Mouse (Mus musculus): ENCODE results near the gene Cdh5. TPM values are rescaled to one million over a fixed set of nuclear protein-coding genes. Genes with fewer than 3 reads are reported as not detected.
A peak's percentile ranks its signal among the peaks of the same experiment; 100 is the strongest.

Cdh5 gene
- total RNA-seq, 2 experiments from 2014 or later: 320 to 327 TPM

DNA sequence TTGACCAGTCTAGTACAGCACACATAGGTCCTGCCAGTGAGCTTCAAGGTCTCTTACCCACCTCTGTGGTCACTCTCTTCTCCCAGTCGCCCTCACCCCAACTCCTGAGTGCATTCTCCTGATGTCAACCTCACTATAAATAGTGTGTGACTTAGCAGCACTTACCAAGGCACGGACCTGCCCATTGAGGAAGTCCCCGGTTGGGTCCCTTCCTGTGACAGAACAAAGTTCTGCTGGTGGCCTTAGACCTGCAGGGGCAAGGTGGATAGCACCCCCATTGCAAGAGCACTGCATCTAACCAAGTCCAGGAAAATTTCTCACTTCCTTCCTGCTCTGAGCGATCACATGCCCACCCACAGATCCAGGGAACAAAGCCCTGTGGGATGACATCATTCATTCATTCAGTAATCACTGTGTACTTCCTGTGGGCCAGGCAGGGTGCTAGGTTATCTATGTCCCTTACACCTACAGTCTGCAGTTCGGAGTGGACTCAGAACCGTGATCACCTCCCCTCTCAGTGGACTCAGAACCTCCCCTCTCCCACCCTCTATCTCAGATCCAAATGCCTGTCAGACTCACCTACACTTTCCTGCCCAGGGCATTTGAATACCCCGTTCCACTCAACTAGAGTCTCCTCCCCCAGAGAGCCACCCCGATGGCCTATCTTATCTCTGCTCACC, 74.6 kb downstream of the Cdh5 start:
- DNase-seq: peak; percentile 16 to 20
- intact Hi-C loops (cut with DNase I): no loop called here

DNA sequence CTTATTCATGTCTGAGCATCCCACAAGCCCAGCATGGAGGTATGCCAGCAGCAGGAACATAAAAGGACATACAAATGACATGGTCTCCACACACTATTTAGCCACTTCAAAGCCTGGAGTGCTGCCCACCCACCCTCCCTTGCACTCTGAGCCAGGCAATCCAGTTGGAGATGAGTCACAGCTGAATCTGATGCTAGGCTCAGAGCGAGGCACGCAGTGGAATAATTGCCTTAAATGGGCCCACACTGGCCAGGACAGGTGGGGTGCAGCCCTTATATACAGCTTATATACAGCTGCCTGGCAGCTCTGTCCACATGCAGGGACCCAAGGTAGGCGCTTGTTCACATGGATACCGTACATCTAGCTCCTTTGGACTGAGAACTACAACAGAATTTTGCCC, 75.6 kb downstream of the Cdh5 start:
- intact Hi-C loops (cut with DNase I): no loop called here
- DNase-seq: peak in 1 of 2 experiments; percentile 15

DNA sequence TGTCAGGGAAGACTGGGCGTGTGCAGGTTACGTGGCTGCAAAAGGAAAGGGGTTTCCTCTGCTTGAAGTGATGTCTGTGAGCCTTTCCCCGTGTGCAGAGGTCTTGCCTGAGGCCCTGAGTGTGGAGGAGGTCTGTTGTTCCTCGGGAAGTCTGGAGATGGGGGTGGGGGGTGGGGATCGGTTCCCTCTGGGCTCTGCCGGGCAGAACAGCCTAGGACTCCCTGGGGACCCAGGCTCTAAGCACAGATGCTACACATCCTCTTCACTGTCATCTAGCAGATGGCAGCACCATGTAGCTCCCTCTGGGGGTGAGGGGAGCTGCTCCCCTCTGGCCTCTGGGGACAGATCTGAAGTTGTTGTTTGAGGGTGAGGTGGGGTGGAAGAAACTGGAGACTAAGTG, 83.5 kb downstream of the Cdh5 start:
- intact Hi-C loops (cut with DNase I): no loop called here
- DNase-seq: no peak

DNA sequence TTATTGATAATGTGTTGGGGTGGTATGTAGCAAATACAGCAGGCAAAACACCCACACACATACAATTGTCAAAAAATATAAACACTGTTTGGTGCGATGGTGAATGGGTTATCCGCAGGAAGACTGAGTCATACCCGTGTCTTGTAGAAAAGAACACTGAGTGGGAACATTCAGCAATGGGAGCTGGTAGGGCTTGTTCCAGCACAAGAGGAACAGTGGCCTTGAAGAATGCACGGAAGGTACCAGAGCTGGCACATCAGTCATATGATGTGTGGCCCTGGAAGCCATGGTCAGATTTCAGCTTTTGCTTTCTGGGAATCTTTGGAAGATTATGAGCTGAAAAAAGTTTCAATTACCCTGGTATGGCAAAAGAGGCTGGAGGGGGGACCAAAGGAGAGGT, 85.4 kb downstream of the Cdh5 start:
- intact Hi-C loops (cut with DNase I): no loop called here
- DNase-seq: no peak

- no peak for DNase-seq
- intact Hi-C loops (cut with DNase I): no loop called here
These were observed 86.2 kb downstream of the Cdh5 start for GRCm38 (mm10) chr8:104187622-104188021.

DNA sequence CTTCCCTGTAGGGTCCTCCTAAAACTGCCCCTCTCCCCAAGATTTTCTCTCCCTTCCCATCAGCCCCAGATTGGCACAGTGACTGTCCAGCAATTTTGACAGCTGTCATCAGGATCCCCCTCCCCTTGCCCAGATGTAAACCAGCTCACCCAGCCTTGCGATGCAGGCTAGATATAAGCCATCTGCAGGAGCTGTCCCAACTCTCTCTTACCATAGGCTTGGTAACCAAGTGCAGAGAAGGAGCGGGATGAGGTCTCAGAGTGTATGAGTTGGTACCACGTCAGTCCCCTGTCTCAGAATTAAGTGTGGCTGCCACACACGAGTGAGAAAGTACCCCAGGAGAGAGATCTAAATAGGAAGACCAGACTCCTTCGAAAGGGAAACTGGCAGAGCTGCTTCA, 87.0 kb downstream of the Cdh5 start:
- DNase-seq: no peak
- intact Hi-C loops (cut with DNase I): no loop called here

DNA sequence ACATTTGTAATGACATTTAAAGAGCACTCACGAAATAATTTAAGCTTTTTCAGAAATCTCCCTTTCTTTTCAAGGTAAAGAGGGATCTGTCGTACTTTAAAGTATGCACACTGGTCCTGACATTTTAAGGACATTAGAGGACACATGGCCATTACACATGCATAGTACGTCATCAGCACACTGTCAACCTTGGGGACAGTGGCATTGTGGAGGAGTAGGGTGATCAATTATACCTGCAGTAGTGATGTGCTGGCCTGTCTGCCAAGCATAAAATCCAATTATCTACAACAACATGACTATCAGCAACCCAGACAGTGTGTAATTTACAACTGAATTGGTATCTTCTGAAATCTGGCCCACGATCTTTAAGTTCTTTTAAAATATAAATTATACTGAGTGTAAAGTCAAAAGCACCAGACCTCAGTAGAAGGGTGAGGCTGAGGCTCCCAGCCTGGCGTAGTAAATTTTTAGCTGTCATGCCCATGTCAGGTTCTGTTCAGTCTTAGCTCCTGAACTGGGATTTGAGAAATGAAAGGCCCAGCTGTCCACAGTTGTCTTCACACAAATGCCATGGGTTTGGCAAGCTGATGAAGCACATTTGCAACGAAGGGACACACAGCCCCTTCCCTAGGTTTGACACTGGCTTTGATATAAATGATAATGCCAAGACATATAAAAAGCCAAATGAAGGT, 89.5 kb downstream of the Cdh5 start:
- no peak for DNase-seq
- intact Hi-C loops (cut with DNase I): no loop called here

GRCm38 (mm10) chr8:104191496-104191895, 90.1 kb downstream of the Cdh5 start:
- intact Hi-C loops (cut with DNase I): no loop called here
- peak; percentile 68 to 75 for DNase-seq

Other genes with a start within 250 kb of the Cdh5 start
- gene Bean1, start 68.8 kb downstream of the Cdh5 start, total RNA-seq (2021): 1 to 10 TPM; 2.9 to 4.3 TPM
- gene Tk2, start 146.9 kb downstream of the Cdh5 start, total RNA-seq (2021): 10 to 100 TPM in 1 of 2 experiments, 1 to 10 TPM in 1; 9.0 to 10.1 TPM
- 10 to 100 TPM; 10.1 to 10.6 TPM for gene Cklf, start 149.2 kb downstream of the Cdh5 start, total RNA-seq (2021)
- gene Cmtm2a, start 191.6 kb downstream of the Cdh5 start, total RNA-seq (2021): not detected
- not detected for gene Gm45711, start 208.5 kb downstream of the Cdh5 start, total RNA-seq (2021)
- gene Cmtm1, start 208.5 kb downstream of the Cdh5 start, total RNA-seq (2021): not detected
- not detected for gene Gm11020, start 219.9 kb downstream of the Cdh5 start, total RNA-seq (2021)
- gene Cmtm2b, start 220.6 kb downstream of the Cdh5 start, total RNA-seq (2021): not detected
- 10 to 100 TPM; 45.9 to 52.0 TPM for gene Cmtm3, start 237.8 kb downstream of the Cdh5 start, total RNA-seq (2021)